12 mouse cellular contexts compared by ENCODE assay signal in the genomic region with DNA sequence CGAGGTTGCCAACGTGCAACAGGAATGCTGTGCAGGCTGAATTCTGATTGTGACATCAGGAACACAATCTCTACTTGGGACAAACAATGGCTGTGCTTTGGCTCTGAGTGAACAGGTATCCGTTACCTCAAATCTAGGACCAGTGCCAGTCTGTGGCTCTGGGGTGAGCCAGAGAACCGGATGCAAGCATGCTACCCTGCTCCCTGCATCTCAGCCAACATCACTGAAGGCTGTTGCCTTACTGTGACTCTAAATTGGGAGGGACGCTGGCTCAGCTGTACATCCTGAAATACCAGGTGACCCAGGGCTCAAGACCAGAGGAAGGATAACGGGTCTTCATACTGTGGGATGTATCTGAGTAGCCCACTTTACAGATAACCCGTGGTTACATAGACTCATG.
DNase-seq lines count a peak whose midpoint lies in the region; ATAC-seq and TF ChIP-seq lines count a peak whose summit lies in the region.
"Had no signal": no experiment of that assay in that cellular context is flagged by ENCODE, and none has a peak within 500 bp of the region (broad histone marks: within the 10 kb centered on the region; RNA-seq: fewer than 3 reads in every experiment).

No protein-coding gene starts in this region.

- no peak for TF ChIP-seq CTCF in small intestine, adult 2 months (IDR thresholded peaks at IDR 0.05; ENCODE audit: extremely low read depth, insufficient read length, insufficient replicate concordance, low read depth, low read length)

- WGBS in heart, embryonic 13.5 days, result 75% methylated on average over 7 of the region's 7 CpGs
- 82% methylated on average over 7 of the region's 7 CpGs for WGBS in neural tube, embryonic 13.5 days
- 73% methylated on average over 7 of the region's 7 CpGs for WGBS in small intestine, adult 2 months
- 89% methylated on average over 7 of the region's 7 CpGs for WGBS in forebrain, embryonic 11.5 days

- H3K27ac ChIP-seq in heart, embryonic 13.5 days (replicated peaks), result peak overlapping the region; percentile 31
- H3K27ac ChIP-seq in neural tube, embryonic 13.5 days (replicated peaks), result 0 out of 2 replicates have a peak overlapping the region, but pooled peaks have one; percentile 42
- H3K27ac ChIP-seq in small intestine, adult 2 months (ENCODE audit: insufficient read depth, low read depth, low read length), result 0 out of 2 replicates have a peak overlapping the region, but pooled peaks have one; percentile 5
- no peak overlapping the region for H3K27ac ChIP-seq in forebrain, embryonic 11.5 days (ENCODE audit: low read depth, low read length)
- H3K27ac ChIP-seq: forebrain, embryonic 12.5 days; hindbrain, postnatal 0 days had no signal

- intact Hi-C loops in heart, postnatal 10 days (cut with DNase I), result no loop called here

- DNase-seq in heart, postnatal 10 days, result no peak
- DNase-seq in neural tube, embryonic 10.5 days (ENCODE audit: extremely low spot score, low spot score), result no peak
- DNase-seq in forebrain, embryonic 11.5 days (ENCODE audit: low spot score), result no peak
- DNase-seq: cerebellum, adult 9-10 months had no signal

- H3K4me3 ChIP-seq in heart, embryonic 13.5 days, result no peak overlapping the region
- no peak overlapping the region for H3K4me3 ChIP-seq in neural tube, embryonic 13.5 days
- no peak overlapping the region for H3K4me3 ChIP-seq in small intestine, adult 2 months (ENCODE audit: low read depth, low read length)
- H3K4me3 ChIP-seq in forebrain, embryonic 11.5 days (ENCODE audit: low read depth, low read length), result no peak overlapping the region
- H3K4me3 ChIP-seq: forebrain, embryonic 12.5 days had no signal

- no peak for TF ChIP-seq POLR2A in small intestine, adult 2 months (IDR thresholded peaks at IDR 0.05; ENCODE audit: low read depth, low read length)

- no peak overlapping the region for H3K4me2 ChIP-seq in heart, embryonic 13.5 days
- no peak overlapping the region for H3K4me2 ChIP-seq in neural tube, embryonic 13.5 days
- no peak overlapping the region for H3K4me2 ChIP-seq in forebrain, embryonic 11.5 days (ENCODE audit: low read depth, low read length, severe bottlenecking)
- H3K4me2 ChIP-seq: forebrain, embryonic 12.5 days; lung, embryonic 14.5 days had no signal

- peaks cover 21% of the 10 kb centered on the region for H3K4me1 ChIP-seq in heart, embryonic 13.5 days
- H3K4me1 ChIP-seq in neural tube, embryonic 13.5 days (replicated peaks), result peaks cover 10% of the 10 kb centered on the region
- no peaks in the 10 kb centered on the region for H3K4me1 ChIP-seq in small intestine, adult 2 months (ENCODE audit: control insufficient read depth, insufficient read depth, insufficient read length, low read length)
- no peaks in the 10 kb centered on the region for H3K4me1 ChIP-seq in forebrain, embryonic 11.5 days (replicated peaks; ENCODE audit: control insufficient read depth, insufficient read depth, low read length)
- H3K4me1 ChIP-seq: forebrain, embryonic 12.5 days had no signal

- H3K9me3 ChIP-seq in heart, embryonic 13.5 days, result peaks cover 6% of the 10 kb centered on the region; the same call in 1 of the 2 replicates
- no peaks in the 10 kb centered on the region for H3K9me3 ChIP-seq in neural tube, embryonic 13.5 days
- no peaks in the 10 kb centered on the region for H3K9me3 ChIP-seq in forebrain, embryonic 11.5 days (ENCODE audit: control insufficient read depth, low read length)
- H3K9me3 ChIP-seq: forebrain, embryonic 12.5 days had no signal

- no peak for ATAC-seq in heart, embryonic 13.5 days (ENCODE audit: extremely low read depth, insufficient number of reproducible peaks, low FRiP score, low TSS enrichment)
- ATAC-seq in neural tube, embryonic 13.5 days (ENCODE audit: low read depth), result no peak
- ATAC-seq in common myeloid progenitor, adult 5-6 weeks (replicated peaks; ENCODE audit: low read depth, poor library complexity, severe bottlenecking), result peak; percentile 6
- ATAC-seq in megakaryocyte progenitor cell, adult 5-6 weeks (replicated peaks; ENCODE audit: poor library complexity), result no peak
- ATAC-seq in forebrain, embryonic 11.5 days (replicated peaks; ENCODE audit: low FRiP score), result no peak

- no peak overlapping the region for H3K9ac ChIP-seq in heart, embryonic 13.5 days
- no peak overlapping the region for H3K9ac ChIP-seq in neural tube, embryonic 13.5 days
- H3K9ac ChIP-seq in forebrain, embryonic 11.5 days (ENCODE audit: low read length), result no peak overlapping the region
- H3K9ac ChIP-seq: forebrain, embryonic 12.5 days; lung, embryonic 14.5 days had no signal

- peaks cover 17% of the 10 kb centered on the region for H3K36me3 ChIP-seq in heart, embryonic 13.5 days
- peaks cover 16% of the 10 kb centered on the region for H3K36me3 ChIP-seq in neural tube, embryonic 13.5 days
- H3K36me3 ChIP-seq in small intestine, adult 2 months (ENCODE audit: control insufficient read depth, insufficient read depth, low read length), result no peaks in the 10 kb centered on the region
- H3K36me3 ChIP-seq in forebrain, embryonic 11.5 days (ENCODE audit: control insufficient read depth, insufficient read depth, low read length), result no peaks in the 10 kb centered on the region; the same call in 1 of the 2 replicates

- H3K27me3 ChIP-seq in heart, embryonic 13.5 days (replicated peaks), result no peaks in the 10 kb centered on the region
- no peaks in the 10 kb centered on the region for H3K27me3 ChIP-seq in neural tube, embryonic 13.5 days
- H3K27me3 ChIP-seq in small intestine, adult 2 months (ENCODE audit: control insufficient read depth, insufficient read depth, low read length), result no peaks in the 10 kb centered on the region
- H3K27me3 ChIP-seq in forebrain, embryonic 11.5 days (ENCODE audit: control insufficient read depth, insufficient read depth, low read length), result no peaks in the 10 kb centered on the region
- H3K27me3 ChIP-seq: forebrain, embryonic 12.5 days had no signal
